Mouse (Mus musculus) gonadal fat pad, adult 2 months (tissue): Measurements from ENCODE around the gene Ankmy2. TPM values are rescaled to one million over a fixed set of nuclear protein-coding genes. Genes with fewer than 3 reads are reported as not detected.

Experiments used
- DNase-seq: peaks from one replicate; pipeline ENCODE4 v3.0.0-alpha.2; 2012; ENCODE audit warnings: low read depth
- polyA plus RNA-seq: library from polyadenylated mRNA; depleted of rRNA; stranded (reverse); fragments of >200 nt; gene quantifications from 2 replicates; pipeline ENCODE4 v1.2.3, GENCODE M21; 2012; rRNA removed

Gene Ankmy2
- polyA plus RNA-seq: 13.6 and 16.4 TPM in 2 replicates

- peak; percentile 73 for DNase-seq
Observed at GRCm38 (mm10) chr12:36156637-36157303, at the start of gene Ankmy2. Gene Ankmy2, plus strand, starts transcription at chr12:36157114.

- no peak for DNase-seq
Observed at GRCm38 (mm10) chr12:36108442-36108841, 48.5 kb upstream of the Ankmy2 start.

GRCm38 (mm10) chr12:36110457-36110856 is 46.5 kb upstream of the Ankmy2 start:
- no peak for DNase-seq

GRCm38 (mm10) chr12:36111110-36111509 is 45.8 kb upstream of the Ankmy2 start:
- no peak for DNase-seq

GRCm38 (mm10) chr12:36112081-36112480 is 44.8 kb upstream of the Ankmy2 start:
- no peak for DNase-seq

GRCm38 (mm10) chr12:36117161-36117560 is 39.8 kb upstream of the Ankmy2 start:
- no peak for DNase-seq

GRCm38 (mm10) chr12:36119244-36119643 is 37.7 kb upstream of the Ankmy2 start:
- no peak for DNase-seq

- no peak for DNase-seq
Observed at GRCm38 (mm10) chr12:36126049-36126448, 30.9 kb upstream of the Ankmy2 start.

- DNase-seq: no peak
Observed at GRCm38 (mm10) chr12:36129826-36130225, 27.1 kb upstream of the Ankmy2 start.

- no peak for DNase-seq
Observed at GRCm38 (mm10) chr12:36132254-36132653, 24.7 kb upstream of the Ankmy2 start.

GRCm38 (mm10) chr12:36132668-36133067 is 24.2 kb upstream of the Ankmy2 start:
- no peak for DNase-seq

- DNase-seq: no peak
Observed at GRCm38 (mm10) chr12:36133547-36133946, 23.4 kb upstream of the Ankmy2 start.

GRCm38 (mm10) chr12:36134111-36134510 is 22.8 kb upstream of the Ankmy2 start:
- no peak for DNase-seq

GRCm38 (mm10) chr12:36135409-36135808 is 21.5 kb upstream of the Ankmy2 start:
- no peak for DNase-seq

GRCm38 (mm10) chr12:36136285-36136684 is 20.6 kb upstream of the Ankmy2 start:
- DNase-seq: no peak

GRCm38 (mm10) chr12:36137192-36137591 is 19.7 kb upstream of the Ankmy2 start:
- no peak for DNase-seq

- no peak for DNase-seq
Observed at GRCm38 (mm10) chr12:36140401-36140800, 16.5 kb upstream of the Ankmy2 start.

GRCm38 (mm10) chr12:36146230-36147011 is 10.5 kb upstream of the Ankmy2 start:
- DNase-seq: no peak

- DNase-seq: no peak
Observed at GRCm38 (mm10) chr12:36150265-36150664, 6.6 kb upstream of the Ankmy2 start.

GRCm38 (mm10) chr12:36150737-36151136 is 6.2 kb upstream of the Ankmy2 start:
- no peak for DNase-seq

- no peak for DNase-seq
Observed at GRCm38 (mm10) chr12:36155141-36155641, 1.7 kb upstream of the Ankmy2 start.

GRCm38 (mm10) chr12:36156101-36156636 is 745 bp upstream of the Ankmy2 start:
- no peak for DNase-seq

- no peak for DNase-seq
Observed at GRCm38 (mm10) chr12:36157304-36157637, 357 bp downstream of the Ankmy2 start.
